Mouse (Mus musculus): ENCODE measurements around the gene Yjefn3. TPM values are rescaled to one million over a fixed set of nuclear protein-coding genes. Genes with fewer than 3 reads are reported as not detected.

Yjefn3 gene
- polyA plus RNA-seq, 1 experiment from 2014 or later = 4.1 TPM

DNA sequence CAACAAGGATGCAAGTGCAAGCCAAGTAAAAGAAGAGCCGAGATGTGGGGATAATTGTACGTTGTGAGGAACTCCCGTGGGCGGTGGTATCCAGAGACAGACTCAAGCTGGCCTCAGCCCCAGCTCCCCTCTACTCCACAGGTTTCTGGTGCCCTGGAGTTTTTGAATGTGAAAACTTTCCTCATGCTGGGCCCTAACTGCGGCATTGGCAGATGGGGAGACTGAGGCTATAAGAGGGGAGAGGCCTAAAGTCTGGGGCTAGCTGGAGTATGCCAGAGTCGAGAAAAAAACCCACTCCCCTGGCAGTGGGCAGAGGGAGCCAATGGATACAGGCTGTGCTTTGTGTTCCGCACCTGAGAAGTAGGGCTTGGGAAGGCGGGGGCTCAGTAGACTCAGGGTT, 1.6 kb upstream of the Yjefn3 start:
- no peaks in the 10 kb centered on the region for H3K9me3 ChIP-seq
- 74% methylated on average over 8 of the region's 8 CpGs for WGBS
- H3K4me3 ChIP-seq (replicated peaks) = no peak overlapping the region
- no peak for ATAC-seq (ENCODE audit: insufficient read depth, low FRiP score, low read depth)
- no peak overlapping the region for H3K4me2 ChIP-seq
- H3K27me3 ChIP-seq (replicated peaks) = no peaks in the 10 kb centered on the region
- no peak overlapping the region for H3K27ac ChIP-seq
- H3K36me3 ChIP-seq = 0 out of 2 replicates have a peak, but pooled peaks cover 8% of the 10 kb centered on the region
- H3K9ac ChIP-seq = no peak overlapping the region
- peaks cover 22% of the 10 kb centered on the region for H3K4me1 ChIP-seq

DNA sequence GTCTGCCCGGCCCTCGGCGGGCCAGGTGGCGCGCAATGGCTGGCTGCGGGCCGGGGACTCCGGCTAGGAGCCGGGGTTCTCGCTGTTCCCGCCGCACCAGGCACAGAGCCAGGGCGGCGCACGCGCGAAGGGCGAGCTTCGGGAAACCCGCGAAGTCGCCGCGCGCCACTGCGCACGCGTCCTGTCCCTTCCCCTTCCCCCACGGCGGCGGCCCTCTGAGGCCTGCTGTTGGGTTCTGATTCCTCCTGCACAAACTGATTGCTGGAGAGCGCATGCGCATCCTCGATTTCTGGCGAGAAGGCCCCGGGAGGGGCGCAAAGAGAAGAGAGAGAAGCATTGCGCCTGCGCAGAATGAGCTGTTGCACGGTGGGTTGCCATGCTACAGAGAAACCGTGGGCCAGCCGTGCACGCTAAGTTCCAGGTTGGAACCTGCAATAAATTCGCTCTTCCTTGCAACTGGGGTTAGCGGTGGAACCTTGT, 591 bp upstream of the Yjefn3 start:
- Histone ChIP-seq H3K36me3 (0 out of 2 replicates have a peak, but pooled peaks cover 8% of the 10 kb centered on the region), H3K27ac (peak overlapping the region; percentile 96), H3K4me1 (peaks cover 22% of the 10 kb centered on the region), H3K4me3 (replicated peaks) (peak overlapping the region; percentile 80), H3K9ac (peak overlapping the region; percentile 62), H3K27me3 (replicated peaks) (no peaks in the 10 kb centered on the region), H3K4me2 (peak overlapping the region; percentile 96), H3K9me3 (no peaks in the 10 kb centered on the region)
- ATAC-seq (ENCODE audit: insufficient read depth, low FRiP score, low read depth) = peak; percentile 89
- 0% methylated on average over 45 of the region's 45 CpGs for WGBS

DNA sequence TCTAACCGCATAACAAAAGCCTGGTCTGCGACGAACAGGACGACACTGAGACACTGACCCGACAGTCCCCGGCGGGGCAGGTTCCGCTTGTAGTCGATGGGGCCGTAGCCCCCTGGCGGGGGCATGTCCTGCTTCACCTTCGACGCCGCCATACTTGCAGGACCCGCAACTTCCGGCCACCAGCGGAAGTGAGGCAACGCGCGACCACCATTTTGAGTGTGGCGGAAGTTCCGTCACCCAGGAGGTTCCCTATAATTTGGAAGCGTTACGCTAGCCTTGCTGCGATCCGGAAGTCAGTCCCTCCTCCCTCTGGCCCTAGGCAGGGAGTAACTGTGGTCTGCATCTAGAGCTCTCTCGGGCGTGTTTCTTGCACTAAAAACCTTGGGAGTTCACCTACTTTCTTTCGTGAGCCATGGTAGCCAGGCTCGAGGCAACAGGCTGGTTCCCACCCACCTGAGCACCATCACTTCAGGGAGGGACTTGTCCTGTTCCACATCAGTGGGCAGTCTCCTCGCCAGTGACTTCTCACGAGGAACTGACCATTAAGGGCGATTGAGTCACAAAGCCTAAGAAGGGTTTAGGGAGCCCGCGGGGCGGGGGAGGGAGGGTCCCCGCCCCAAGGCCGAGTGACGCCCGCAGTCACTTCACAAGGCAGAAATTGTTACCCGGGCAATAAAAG, 889 bp downstream of the Yjefn3 start:
- no peaks in the 10 kb centered on the region for H3K36me3 ChIP-seq
- WGBS = under 1% methylated on average over 40 of the region's 41 CpGs
- peak; percentile 67 for ATAC-seq (ENCODE audit: insufficient read depth, low FRiP score, low read depth)

DNA sequence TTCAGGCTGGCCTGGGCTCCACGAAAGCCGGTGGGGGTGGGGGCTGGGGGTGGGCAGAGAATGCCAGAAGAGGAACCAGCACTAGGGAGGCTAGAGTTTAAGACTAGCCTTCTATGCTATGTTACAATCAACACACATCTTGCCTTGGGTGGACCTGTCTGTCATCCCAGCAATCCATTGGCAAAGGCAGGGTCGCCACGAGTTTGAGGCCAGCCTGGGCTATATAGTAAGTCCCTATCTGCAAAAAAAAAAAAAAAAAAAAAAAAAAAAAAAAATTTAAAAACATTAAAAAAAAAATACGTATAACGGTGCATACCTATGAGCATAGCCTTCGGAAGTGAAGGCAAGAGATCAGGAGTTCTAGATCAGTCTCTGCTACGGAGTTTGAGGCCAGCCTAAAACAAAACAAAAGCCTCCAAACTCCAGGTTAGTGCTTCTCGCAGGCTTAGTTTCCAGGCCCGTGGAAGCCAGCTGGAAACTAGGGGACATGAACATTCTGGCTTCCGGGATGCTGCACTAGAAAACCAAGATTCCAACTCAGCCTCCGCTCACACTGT, 1.5 kb downstream of the Yjefn3 start:
- Histone ChIP-seq H3K9me3 (no peaks in the 10 kb centered on the region), H3K27me3 (replicated peaks) (no peaks in the 10 kb centered on the region), H3K36me3 (no peaks in the 10 kb centered on the region), H3K4me3 (replicated peaks) (peak overlapping the region; percentile 80), H3K4me1 (peaks cover 22% of the 10 kb centered on the region), H3K27ac (peak overlapping the region; percentile 89), H3K9ac (peak overlapping the region; percentile 57), H3K4me2 (peak overlapping the region; percentile 96)
- ATAC-seq (ENCODE audit: insufficient read depth, low FRiP score, low read depth) = no peak; the same call in 1 of the 2 replicates
- WGBS = 12% methylated on average over 12 of the region's 12 CpGs

More for the DNA sequence above, 889 bp downstream of the Yjefn3 start:
- H3K9ac ChIP-seq = peak overlapping the region; percentile 62
- H3K4me2 ChIP-seq = peak overlapping the region; percentile 96
- peak overlapping the region; percentile 80 for H3K4me3 ChIP-seq (replicated peaks)
- peaks cover 22% of the 10 kb centered on the region for H3K4me1 ChIP-seq
- peak overlapping the region; percentile 96 for H3K27ac ChIP-seq
- H3K27me3 ChIP-seq (replicated peaks) = no peaks in the 10 kb centered on the region
- no peaks in the 10 kb centered on the region for H3K9me3 ChIP-seq

DNA sequence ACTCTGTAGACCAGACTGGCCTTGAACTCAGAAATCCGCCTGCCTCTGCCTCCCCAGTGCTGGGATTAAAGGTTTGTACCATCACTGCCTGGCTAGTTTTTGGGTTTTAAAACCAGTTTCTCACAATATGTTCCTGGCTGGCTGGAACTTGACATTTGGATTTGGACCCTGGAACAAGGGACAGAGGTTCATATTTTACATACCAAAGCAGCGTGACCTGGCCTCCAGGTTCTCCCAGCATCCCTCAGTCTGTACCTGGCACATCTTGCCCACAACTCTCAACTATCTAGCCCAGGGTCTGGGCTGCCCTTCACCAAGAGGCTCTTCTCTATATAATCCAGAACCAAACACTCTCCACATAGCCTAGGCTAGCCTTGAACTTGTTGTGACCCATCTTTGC, 2.6 kb downstream of the Yjefn3 start:
- Histone ChIP-seq H3K9ac (no peak overlapping the region), H3K27ac (no peak overlapping the region), H3K4me2 (no peak overlapping the region), H3K4me3 (replicated peaks) (no peak overlapping the region), H3K4me1 (peaks cover 22% of the 10 kb centered on the region), H3K36me3 (0 out of 2 replicates have a peak, but pooled peaks cover 2% of the 10 kb centered on the region), H3K9me3 (no peaks in the 10 kb centered on the region), H3K27me3 (replicated peaks) (no peaks in the 10 kb centered on the region)
- ATAC-seq (ENCODE audit: insufficient read depth, low FRiP score, low read depth) = no peak
- 89% methylated on average over 2 of the region's 2 CpGs for whole genome bisulfite sequencing

DNA sequence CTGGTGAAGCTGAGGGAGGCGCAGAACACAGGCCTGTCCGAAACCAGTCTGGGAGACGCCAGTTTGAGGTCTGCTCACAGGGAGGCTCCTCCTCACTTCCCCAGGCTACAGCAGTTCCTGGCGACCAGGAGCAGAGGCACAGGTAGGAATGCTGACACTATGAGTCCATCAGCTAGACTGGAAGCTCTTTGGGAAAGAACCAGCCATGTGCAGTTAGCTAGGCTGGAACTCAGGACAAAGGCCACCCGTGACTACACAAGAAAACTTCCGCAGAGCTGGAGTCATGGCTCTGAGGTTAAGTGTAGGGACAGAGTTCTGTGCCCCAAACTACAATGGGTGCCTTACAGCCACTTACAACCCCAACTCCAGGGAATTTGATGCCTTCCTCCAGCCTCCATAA, 4.7 kb downstream of the Yjefn3 start:
- Histone ChIP-seq H3K36me3 (peaks cover 19% of the 10 kb centered on the region), H3K4me2 (no peak overlapping the region), H3K9me3 (no peaks in the 10 kb centered on the region), H3K9ac (no peak overlapping the region), H3K4me3 (replicated peaks) (no peak overlapping the region), H3K27ac (no peak overlapping the region), H3K4me1 (peaks cover 25% of the 10 kb centered on the region), H3K27me3 (replicated peaks) (no peaks in the 10 kb centered on the region)
- WGBS = 85% methylated on average over 6 of the region's 6 CpGs
- no peak for ATAC-seq (ENCODE audit: insufficient read depth, low FRiP score, low read depth)

DNA sequence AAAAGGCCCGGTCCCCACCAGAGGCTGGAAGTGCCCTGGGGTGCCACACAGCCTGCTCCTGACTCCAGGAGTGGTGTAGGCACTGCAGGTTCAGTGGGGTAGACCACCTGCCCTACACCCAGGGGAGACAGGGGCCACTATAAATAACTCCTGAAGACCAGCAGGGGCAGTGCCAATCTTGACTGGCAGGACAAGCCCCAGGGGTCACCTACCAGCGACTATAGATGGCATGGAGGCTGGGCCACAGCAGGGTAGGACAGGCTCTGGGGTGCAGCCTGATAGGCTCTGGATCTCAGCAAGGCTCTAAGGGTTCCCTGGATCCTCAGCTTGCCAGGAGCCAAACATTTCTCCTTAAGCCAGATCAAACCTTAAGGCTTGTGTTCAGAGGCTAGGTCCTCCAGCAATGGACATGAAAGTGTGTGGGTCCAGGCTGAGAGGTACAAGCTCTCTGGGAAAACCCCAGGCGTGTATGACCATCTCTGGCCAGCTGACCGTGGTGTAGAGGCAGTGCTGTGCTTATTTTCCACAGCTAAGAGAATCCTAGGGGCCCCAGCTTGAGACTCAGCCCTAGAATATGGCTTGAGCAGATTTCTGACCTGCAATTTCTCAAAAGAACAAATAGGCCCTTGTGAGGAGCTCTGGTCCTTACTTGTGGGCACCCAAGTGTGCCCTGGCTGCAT, 6.6 kb downstream of the Yjefn3 start:
- 70% methylated on average over 4 of the region's 4 CpGs for WGBS
- no peaks in the 10 kb centered on the region; the same call in 1 of the 2 replicates for H3K27me3 ChIP-seq (replicated peaks)
- H3K4me2 ChIP-seq = no peak overlapping the region
- H3K9me3 ChIP-seq = no peaks in the 10 kb centered on the region
- H3K4me3 ChIP-seq (replicated peaks) = no peak overlapping the region
- peaks cover 15% of the 10 kb centered on the region for H3K4me1 ChIP-seq
- H3K27ac ChIP-seq = no peak overlapping the region
- H3K36me3 ChIP-seq = peaks cover 19% of the 10 kb centered on the region
- ATAC-seq (ENCODE audit: insufficient read depth, low FRiP score, low read depth) = no peak
- no peak overlapping the region for H3K9ac ChIP-seq

DNA sequence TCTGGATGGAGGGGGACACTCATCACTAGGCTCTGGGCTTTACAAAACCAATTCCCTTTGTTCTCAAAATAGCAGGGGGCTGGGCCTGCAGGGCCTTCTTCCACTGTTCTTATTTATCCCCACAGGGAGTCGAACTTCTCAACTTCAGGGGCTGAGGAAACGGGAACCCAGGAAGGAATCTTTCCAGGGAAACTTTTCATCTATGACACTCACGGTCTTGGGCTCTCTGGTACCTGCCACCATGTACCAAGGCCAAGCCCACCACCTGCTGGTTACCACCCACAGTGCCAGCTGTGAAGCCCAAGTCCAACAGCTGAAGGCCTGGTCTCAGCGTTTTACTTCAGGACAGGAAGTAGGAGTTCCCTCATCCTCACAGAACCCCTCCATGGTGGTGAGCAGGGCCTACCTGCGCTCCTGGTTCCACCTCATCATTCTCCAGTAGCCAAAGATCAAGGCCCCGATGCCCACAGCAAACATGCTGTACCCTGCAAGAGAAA, 7.6 kb downstream of the Yjefn3 start:
- H3K27ac ChIP-seq = no peak overlapping the region
- no peak overlapping the region for H3K4me3 ChIP-seq (replicated peaks)
- peaks cover 5% of the 10 kb centered on the region for H3K4me1 ChIP-seq
- peaks cover 19% of the 10 kb centered on the region for H3K36me3 ChIP-seq
- H3K9ac ChIP-seq = no peak overlapping the region
- H3K9me3 ChIP-seq = no peaks in the 10 kb centered on the region
- H3K4me2 ChIP-seq = no peak overlapping the region
- H3K27me3 ChIP-seq (replicated peaks) = peaks cover 10% of the 10 kb centered on the region
- ATAC-seq (ENCODE audit: insufficient read depth, low FRiP score, low read depth) = no peak
- 63% methylated on average over 6 of the region's 6 CpGs for WGBS

DNA sequence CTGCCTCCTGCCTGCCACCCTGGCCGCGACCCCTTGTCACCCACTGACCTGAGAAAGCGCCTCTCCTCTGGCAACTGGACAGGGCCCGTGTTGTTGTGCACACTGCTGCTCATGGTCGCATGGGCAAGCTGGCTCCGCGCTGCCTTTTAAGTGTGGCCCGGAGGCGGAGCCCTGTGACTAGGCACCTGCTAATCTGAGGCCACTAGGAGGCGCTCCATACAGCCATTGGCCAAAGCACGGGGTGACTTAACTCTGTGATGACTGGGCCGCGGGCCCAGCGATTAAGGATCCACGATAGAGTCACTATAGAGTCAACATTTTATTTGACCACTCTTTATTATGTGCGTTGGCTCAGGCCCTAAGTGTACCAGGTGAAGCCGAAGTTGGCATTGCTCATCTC, 8.6 kb downstream of the Yjefn3 start:
- Histone ChIP-seq H3K4me2 (no peak overlapping the region), H3K36me3 (peaks cover 19% of the 10 kb centered on the region), H3K4me1 (peaks cover 8% of the 10 kb centered on the region; the same call in 1 of the 2 replicates), H3K27me3 (replicated peaks) (peaks cover 20% of the 10 kb centered on the region), H3K4me3 (replicated peaks) (no peak overlapping the region), H3K9me3 (no peaks in the 10 kb centered on the region), H3K9ac (no peak overlapping the region), H3K27ac (no peak overlapping the region)
- no peak for ATAC-seq (ENCODE audit: insufficient read depth, low FRiP score, low read depth)
- WGBS = 50% methylated on average over 17 of the region's 17 CpGs

DNA sequence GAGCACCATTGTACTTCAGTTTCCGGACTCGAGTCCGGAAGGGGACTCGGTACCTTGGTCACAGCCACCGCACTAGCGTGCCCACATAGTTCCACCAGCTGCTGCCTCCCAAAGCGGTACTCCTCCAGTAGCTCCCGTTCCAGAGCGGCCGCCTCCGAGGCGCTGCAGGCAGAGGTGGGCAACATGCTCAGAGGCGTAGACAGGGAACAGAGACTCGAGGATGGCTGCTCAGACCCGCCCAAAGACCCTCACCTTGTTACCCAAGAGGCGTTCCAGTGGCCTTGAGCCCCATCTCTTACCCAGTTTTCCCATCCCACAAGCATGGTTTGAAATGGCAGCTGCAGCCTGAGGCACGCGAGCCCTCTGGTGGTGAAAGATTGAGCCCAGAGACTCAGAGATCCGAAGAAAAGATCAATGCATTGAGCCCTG, 11.7 kb downstream of the Yjefn3 start:
- no peak overlapping the region for H3K27ac ChIP-seq
- ATAC-seq (ENCODE audit: insufficient read depth, low FRiP score, low read depth) = no peak
- H3K9me3 ChIP-seq = no peaks in the 10 kb centered on the region
- peaks cover 19% of the 10 kb centered on the region for H3K36me3 ChIP-seq
- no peak overlapping the region for H3K4me2 ChIP-seq
- peaks cover 50% of the 10 kb centered on the region for H3K27me3 ChIP-seq (replicated peaks)
- H3K9ac ChIP-seq = no peak overlapping the region
- 42% methylated on average over 19 of the region's 19 CpGs for WGBS
- H3K4me3 ChIP-seq (replicated peaks) = no peak overlapping the region
- H3K4me1 ChIP-seq = peaks cover 30% of the 10 kb centered on the region

DNA sequence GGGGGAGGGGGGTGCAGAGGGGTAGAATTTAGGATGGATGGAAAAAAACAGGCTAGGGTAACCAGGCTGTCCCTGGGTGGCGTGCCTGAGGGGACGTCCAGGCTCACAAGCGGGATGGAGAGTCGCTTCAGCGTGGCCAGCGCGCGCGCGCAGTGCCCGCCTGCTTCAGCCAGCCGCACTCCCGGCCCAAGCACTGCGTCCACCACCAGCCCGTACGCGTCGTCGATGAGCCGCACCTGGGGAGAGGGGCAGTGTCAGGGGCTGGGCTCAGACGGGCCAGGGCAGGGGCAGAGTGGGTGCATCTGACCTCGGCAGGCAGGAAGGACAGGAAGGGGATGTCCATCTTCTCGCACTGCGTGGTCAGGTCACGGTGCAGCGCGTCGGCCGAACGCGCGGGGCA, 13.6 kb downstream of the Yjefn3 start:
- no peak overlapping the region for H3K9ac ChIP-seq
- H3K4me3 ChIP-seq (replicated peaks) = peak overlapping the region; percentile 25
- no peaks in the 10 kb centered on the region for H3K9me3 ChIP-seq
- H3K27ac ChIP-seq = no peak overlapping the region
- peaks cover 6% of the 10 kb centered on the region for H3K36me3 ChIP-seq
- 6% methylated on average over 32 of the region's 32 CpGs for WGBS
- H3K27me3 ChIP-seq (replicated peaks) = peaks cover 70% of the 10 kb centered on the region
- ATAC-seq (ENCODE audit: insufficient read depth, low FRiP score, low read depth) = no peak
- peak overlapping the region; percentile 51 for H3K4me2 ChIP-seq
- H3K4me1 ChIP-seq = peaks cover 27% of the 10 kb centered on the region
